In genomic region chr11:116272589-116273468, GRCm38 (mm10) we compare ENCODE assay signal across 8 mouse cellular contexts. TPM values are rescaled to one million over a fixed set of nuclear protein-coding genes. Genes with fewer than 3 reads are reported as not detected.
DNase-seq lines count a peak whose midpoint lies in the region; ATAC-seq lines count a peak whose summit lies in the region.

No protein-coding gene starts in this region.

- no peaks in the 10 kb centered on the region for H3K9me3 ChIP-seq in heart, embryonic 10.5 days
- no peaks in the 10 kb centered on the region for H3K9me3 ChIP-seq in forebrain, embryonic 10.5 days
- no peaks in the 10 kb centered on the region for H3K9me3 ChIP-seq in liver, embryonic 13.5 days (replicated peaks)

- H3K4me2 ChIP-seq in liver, embryonic 13.5 days, result peak overlapping the region; percentile 82

- H3K4me3 ChIP-seq in heart, embryonic 10.5 days, result peak overlapping the region; percentile 97
- H3K4me3 ChIP-seq in forebrain, embryonic 10.5 days, result peak overlapping the region; percentile 97
- peak overlapping the region; percentile 93 for H3K4me3 ChIP-seq in liver, embryonic 13.5 days (replicated peaks)

- peaks cover 41% of the 10 kb centered on the region for H3K36me3 ChIP-seq in heart, embryonic 10.5 days
- peaks cover 48% of the 10 kb centered on the region for H3K36me3 ChIP-seq in forebrain, embryonic 10.5 days (replicated peaks)
- H3K36me3 ChIP-seq in liver, embryonic 13.5 days, result peaks cover 44% of the 10 kb centered on the region

- H3K27me3 ChIP-seq in heart, embryonic 10.5 days (ENCODE audit: insufficient read depth, poor library complexity, severe bottlenecking), result no peaks in the 10 kb centered on the region
- H3K27me3 ChIP-seq in forebrain, embryonic 10.5 days (ENCODE audit: poor library complexity, severe bottlenecking), result no peaks in the 10 kb centered on the region
- peaks cover 3% of the 10 kb centered on the region; the same call in 1 of the 2 replicates for H3K27me3 ChIP-seq in liver, embryonic 13.5 days

- no peak for DNase-seq in heart, embryonic 10.5 days (ENCODE audit: low spot score)
- no peak for DNase-seq in heart, postnatal 4 days
- peak; percentile 75 for DNase-seq in 416B (ENCODE audit: low read depth)
- DNase-seq in forebrain, embryonic 10.5 days (ENCODE audit: extremely low spot score, low spot score), result no peak
- DNase-seq in liver, embryonic 13.5 days, result no peak
- no peak for DNase-seq in testis, postnatal 14 days (ENCODE audit: low spot score)
- no peak for DNase-seq in cerebellum, adult 11 months
- no peak for DNase-seq in gastrocnemius, adult 18-20 months (ENCODE audit: low spot score)

- peak overlapping the region; percentile 93 for H3K9ac ChIP-seq in liver, embryonic 13.5 days

- 53% methylated on average over 12 of the region's 12 CpGs for WGBS in heart, embryonic 10.5 days
- 67% methylated on average over 12 of the region's 12 CpGs for WGBS in forebrain, embryonic 10.5 days
- 11% methylated on average over 12 of the region's 12 CpGs for WGBS in liver, embryonic 13.5 days (ENCODE audit: insufficient replicate concordance)

- peak overlapping the region; percentile 94 for H3K27ac ChIP-seq in heart, embryonic 10.5 days
- H3K27ac ChIP-seq in forebrain, embryonic 10.5 days, result peak overlapping the region; percentile 93
- H3K27ac ChIP-seq in liver, embryonic 13.5 days, result peak overlapping the region; percentile 76

- peaks cover 24% of the 10 kb centered on the region for H3K4me1 ChIP-seq in heart, embryonic 10.5 days
- H3K4me1 ChIP-seq in forebrain, embryonic 10.5 days, result peaks cover 29% of the 10 kb centered on the region
- H3K4me1 ChIP-seq in liver, embryonic 13.5 days (replicated peaks), result peaks cover 46% of the 10 kb centered on the region

- no peak for ATAC-seq in liver, embryonic 13.5 days (ENCODE audit: low read depth)

RNA-seq across cellular contexts. Expression of gene Srp68, which starts 1.2 kb away (rescaled TPM):
- polyA plus RNA-seq in heart, embryonic 10.5 days (2016; fragmentation: Nextera tagmentation; extraction: Ambion mirVana), result 90.7 and 101 TPM in 2 replicates
- total RNA-seq in heart, postnatal 4 days (2021), result 10 to 100 TPM; 60.5 to 61.7 TPM
- 99.3 and 105 TPM in 2 replicates for polyA plus RNA-seq in forebrain, embryonic 10.5 days (2016; fragmentation: Nextera tagmentation; extraction: Ambion mirVana)
- 47.6 and 51.6 TPM in 2 replicates for polyA plus RNA-seq in liver, embryonic 13.5 days (2015; fragmentation: Nextera tagmentation; extraction: Ambion mirVana)
- 10 to 100 TPM; 82.5 to 88.8 TPM for total RNA-seq in gastrocnemius, adult 18-20 months (2021)

RNA-seq across cellular contexts. Expression of gene Galr2, which starts 7.9 kb away (rescaled TPM):
- polyA plus RNA-seq in heart, embryonic 10.5 days (2016; fragmentation: Nextera tagmentation; extraction: Ambion mirVana), result 0.07 and 0.21 TPM in 2 replicates
- total RNA-seq in heart, postnatal 4 days (2021), result not detected
- 0.07 TPM in 2 replicates for polyA plus RNA-seq in forebrain, embryonic 10.5 days (2016; fragmentation: Nextera tagmentation; extraction: Ambion mirVana)
- polyA plus RNA-seq in liver, embryonic 13.5 days (2015; fragmentation: Nextera tagmentation; extraction: Ambion mirVana), result 0.07 TPM in 1 of 2 replicates, not detected in the other
- total RNA-seq in gastrocnemius, adult 18-20 months (2021), result under 1 TPM in 1 of 2 experiments, not detected in 1; 0.19 TPM

RNA-seq across cellular contexts. Expression of gene Exoc7, which starts 34.2 kb away (rescaled TPM):
- polyA plus RNA-seq in heart, embryonic 10.5 days (2016; fragmentation: Nextera tagmentation; extraction: Ambion mirVana), result 48.7 and 56.4 TPM in 2 replicates
- 10 to 100 TPM; 54.0 to 62.6 TPM for total RNA-seq in heart, postnatal 4 days (2021)
- polyA plus RNA-seq in forebrain, embryonic 10.5 days (2016; fragmentation: Nextera tagmentation; extraction: Ambion mirVana), result 56.5 and 60.5 TPM in 2 replicates
- polyA plus RNA-seq in liver, embryonic 13.5 days (2015; fragmentation: Nextera tagmentation; extraction: Ambion mirVana), result 21.3 and 25.1 TPM in 2 replicates
- total RNA-seq in gastrocnemius, adult 18-20 months (2021), result 10 to 100 TPM; 69.0 to 86.7 TPM

RNA-seq across cellular contexts. Expression of gene Evpl, which starts 35.0 kb away (rescaled TPM):
- 0.67 and 1.5 TPM in 2 replicates for polyA plus RNA-seq in heart, embryonic 10.5 days (2016; fragmentation: Nextera tagmentation; extraction: Ambion mirVana)
- 1 to 10 TPM; 1.2 to 1.6 TPM for total RNA-seq in heart, postnatal 4 days (2021)
- polyA plus RNA-seq in forebrain, embryonic 10.5 days (2016; fragmentation: Nextera tagmentation; extraction: Ambion mirVana), result 0.47 and 0.48 TPM in 2 replicates
- polyA plus RNA-seq in liver, embryonic 13.5 days (2015; fragmentation: Nextera tagmentation; extraction: Ambion mirVana), result 0.10 TPM in 2 replicates
- under 1 TPM; 0.02 to 0.07 TPM for total RNA-seq in gastrocnemius, adult 18-20 months (2021)
